Mouse (Mus musculus) c-Kit-positive CD71-positive TER-119-negative erythroid progenitor cells, embryonic 14.5 days (primary cell): ENCODE data around the gene Ankrd42.
A peak's percentile ranks its signal among the peaks of the same experiment; 100 is the strongest.

Experiments used
- DNase-seq: peaks from one replicate; pipeline ENCODE4 v3.0.0-alpha.2; 2013; ENCODE audit warnings: low read depth

Ankrd42 gene

DNA sequence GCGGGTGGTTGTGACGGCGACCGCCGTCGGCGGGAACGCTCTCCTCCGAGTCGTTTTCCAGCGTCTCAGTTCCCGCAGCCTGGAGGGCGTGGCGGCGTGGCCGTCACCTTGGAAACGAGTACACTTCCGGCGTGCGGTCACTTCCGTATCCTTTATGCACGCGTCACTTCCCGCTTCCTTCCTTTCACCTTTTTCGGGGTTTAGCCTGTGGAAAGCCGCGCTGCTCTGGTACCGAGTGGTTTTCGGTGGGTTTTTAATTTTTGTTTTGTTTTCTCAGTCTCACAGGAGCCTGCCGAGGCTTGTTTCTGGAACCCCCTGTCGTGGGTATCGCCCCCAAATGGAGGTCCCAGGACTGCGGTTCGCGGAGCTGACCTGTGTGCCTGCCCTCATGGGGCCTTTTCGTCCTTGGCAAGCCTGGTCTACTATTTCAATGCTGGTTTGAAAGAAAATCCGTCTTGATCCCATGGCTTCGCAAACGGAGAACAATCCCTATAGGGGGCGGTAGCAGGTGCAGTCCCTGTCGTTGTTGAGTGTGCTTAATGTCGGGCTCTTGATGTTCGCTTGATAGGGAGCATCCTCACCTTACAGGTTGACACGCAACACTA, at the start of gene Ankrd42:
Gene Ankrd42 (minus strand): TSS at position 122 of the 605 bp plus-strand sequence.
- peak; percentile 86 for DNase-seq

DNA sequence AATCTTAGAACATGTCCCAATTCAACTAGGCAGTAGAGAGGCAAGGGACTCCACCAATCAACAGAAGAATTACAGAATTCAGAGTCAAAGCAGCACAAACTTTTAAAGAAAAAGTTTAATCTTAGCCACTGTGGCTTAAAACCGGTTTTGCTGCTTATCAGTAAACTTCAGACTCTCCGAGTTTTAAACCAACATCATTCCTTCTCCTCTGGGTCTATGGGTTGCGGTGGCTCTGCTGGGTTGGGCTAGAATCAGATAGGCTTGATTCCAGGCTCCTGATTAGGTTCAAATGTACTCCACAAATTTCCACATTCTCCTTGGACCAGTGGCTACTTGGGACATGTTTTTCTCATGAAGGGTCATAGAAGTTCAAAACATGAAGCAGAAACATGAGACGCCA, 40.4 kb upstream of the Ankrd42 start:
- DNase-seq = no peak

DNA sequence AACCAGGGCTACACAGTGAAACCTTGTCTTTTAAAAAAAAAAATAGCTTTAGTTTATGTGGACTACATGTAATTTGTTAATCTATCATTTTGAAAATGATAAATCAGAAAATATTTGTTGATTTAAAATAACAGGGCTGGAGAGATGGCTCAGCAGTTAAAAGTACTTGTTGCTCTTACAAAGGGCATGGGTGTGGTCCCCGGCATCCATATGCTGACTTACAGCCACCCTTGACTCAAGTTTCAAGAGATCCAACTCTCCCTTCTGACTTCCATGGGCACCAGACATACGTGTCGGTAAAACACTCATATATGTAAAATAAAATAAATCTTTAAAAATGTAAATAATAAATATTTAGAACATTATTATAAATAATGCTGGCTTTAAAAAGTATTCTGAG, 38.2 kb upstream of the Ankrd42 start:
- DNase-seq = no peak

DNA sequence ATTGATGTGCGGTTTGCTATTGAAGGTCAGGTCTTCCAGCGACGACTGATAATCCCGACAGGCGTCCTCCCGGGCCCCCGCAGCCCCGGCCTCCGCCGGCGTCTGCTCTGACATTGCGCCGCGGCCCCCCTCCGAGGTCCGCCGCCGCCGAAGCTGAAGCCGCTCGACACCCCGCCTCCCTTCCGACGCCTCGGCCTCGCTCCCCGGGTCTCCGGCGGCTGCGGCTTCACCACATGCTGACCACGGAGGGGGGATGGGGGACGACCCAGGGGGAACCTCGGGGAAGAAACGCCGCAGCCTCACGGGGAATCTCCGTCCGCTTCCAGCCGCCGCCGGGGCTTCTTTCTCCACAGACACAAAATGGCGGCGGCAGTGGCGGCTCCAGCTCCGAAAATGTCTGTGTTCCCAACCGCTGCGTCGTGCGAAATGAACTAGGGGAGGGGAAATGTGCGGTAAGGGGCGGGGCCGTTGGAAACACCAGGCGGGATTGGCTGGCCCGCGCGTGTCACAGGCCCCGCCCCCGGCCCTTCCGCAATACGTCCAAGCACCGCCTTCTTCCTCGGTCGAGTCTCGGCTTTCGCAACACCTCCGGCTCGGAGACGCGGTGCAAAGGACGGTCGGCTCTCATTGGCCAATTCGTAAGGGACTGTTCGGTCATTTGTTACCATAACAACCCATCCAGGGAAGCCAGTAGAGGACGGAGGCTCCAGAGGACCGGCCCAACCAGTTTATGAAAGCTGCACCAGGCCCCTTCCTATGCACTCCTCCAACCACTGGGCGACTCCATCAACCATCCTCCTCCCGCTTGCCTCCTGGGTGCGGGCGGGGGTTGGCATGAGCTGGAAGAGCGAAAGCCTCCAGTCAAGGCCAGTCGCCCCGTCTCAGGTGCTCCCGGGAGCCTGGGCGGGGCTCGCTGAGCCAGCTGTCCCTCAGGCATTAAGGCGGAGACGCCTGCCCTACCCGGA, 32.8 kb upstream of the Ankrd42 start, which contains the start of gene Pcf11:
Gene Pcf11 (minus strand): TSS at position 428 of the 965 bp plus-strand sequence.
- DNase-seq = peak; percentile 91

DNA sequence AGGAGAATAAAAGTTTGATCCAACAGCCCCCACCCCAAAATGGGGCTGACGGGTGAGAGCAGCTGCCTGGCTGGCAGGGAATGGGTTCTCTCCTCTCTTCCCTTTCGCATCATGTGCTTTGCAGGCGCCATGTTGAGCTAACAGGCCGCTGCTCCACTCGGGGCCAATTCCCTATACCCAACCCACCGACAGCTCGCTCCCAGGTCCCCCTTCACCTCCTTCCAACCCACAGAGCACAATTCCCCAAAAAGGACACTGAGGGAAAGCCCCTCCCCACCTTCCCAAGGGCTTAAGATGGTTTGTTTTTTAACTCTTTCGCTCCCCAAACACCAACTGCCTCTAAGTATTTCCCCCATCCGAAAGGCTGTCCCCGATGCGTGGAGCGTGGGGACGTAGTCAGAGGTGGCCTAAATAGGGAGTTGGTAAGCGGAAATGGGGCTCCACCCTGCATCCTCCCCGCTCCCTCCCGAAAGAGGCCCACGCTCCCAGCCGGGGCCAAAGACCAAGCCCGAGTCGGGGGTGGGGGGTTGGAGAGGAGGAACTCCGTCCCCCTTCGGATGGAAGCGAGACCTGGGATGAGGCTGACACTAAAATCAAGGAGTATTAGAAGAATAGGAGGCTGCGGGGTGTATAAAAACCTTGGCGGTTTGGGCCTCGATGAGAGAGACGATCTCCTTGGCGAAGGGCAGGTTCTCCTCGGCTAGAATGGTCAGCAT, 32.0 kb upstream of the Ankrd42 start:
- DNase-seq = no peak

DNA sequence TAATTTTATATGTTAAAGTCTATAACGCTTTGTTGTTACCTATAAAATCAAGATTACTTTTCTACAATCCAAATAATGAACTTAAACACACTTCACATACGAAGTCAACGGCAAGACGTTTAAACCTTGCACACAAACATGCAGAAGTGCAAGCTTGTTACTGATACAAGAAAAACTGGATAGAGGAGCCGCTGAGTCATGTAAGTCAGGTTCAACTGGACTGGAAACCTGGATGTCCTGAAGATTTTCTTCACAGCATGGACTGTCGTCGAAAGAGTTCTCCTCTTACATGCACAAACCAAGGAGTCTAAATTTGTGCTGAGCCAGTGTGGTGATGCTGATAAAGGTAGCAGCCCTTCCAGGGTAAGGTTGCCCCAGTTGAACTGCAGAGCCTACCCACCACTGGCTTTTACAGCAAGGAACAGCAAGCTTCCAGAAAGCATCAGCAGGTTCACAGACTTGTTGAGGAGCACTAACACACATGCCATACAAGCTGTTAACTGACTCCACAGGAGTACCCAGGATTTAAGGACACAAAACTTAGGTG, 29.4 kb upstream of the Ankrd42 start:
- no peak for DNase-seq

DNA sequence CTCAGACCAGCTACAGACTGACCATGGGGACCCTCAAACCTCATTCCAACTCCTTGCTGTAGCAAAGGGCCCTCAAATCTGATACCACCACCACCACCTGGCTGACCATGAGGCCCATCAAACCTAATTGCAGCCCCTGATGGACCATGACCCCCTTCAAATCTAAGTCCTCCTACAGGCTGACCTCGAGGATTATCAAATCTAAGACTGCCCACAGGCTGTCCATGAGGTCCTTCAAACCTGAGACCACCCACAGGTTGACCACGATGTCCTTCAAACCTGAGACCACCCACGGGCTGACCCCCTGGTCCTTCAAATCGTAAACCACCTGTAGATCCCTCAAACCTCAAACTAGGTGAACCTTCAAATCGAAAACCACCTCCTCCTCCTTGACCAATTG, 21.1 kb upstream of the Ankrd42 start:
- no peak for DNase-seq

DNA sequence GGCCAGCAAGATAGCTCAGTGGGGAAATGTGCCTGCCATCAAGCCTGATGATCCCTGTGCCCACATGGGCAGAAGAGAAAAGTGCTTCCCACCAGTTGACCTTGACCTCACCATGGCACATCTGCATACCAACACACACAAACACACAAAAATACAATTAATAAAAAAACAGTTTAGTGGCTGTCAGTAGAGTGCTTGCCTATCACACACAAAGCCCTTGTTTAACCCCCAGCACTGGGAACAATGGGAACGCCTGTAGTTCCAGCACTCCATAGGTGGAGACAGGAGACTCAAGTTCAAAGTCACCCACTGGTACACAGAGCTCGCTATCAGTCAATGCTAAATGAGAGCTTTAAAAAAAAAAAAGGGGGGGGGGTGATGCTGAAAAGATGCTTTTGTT, 19.4 kb upstream of the Ankrd42 start:
- no peak for DNase-seq

DNA sequence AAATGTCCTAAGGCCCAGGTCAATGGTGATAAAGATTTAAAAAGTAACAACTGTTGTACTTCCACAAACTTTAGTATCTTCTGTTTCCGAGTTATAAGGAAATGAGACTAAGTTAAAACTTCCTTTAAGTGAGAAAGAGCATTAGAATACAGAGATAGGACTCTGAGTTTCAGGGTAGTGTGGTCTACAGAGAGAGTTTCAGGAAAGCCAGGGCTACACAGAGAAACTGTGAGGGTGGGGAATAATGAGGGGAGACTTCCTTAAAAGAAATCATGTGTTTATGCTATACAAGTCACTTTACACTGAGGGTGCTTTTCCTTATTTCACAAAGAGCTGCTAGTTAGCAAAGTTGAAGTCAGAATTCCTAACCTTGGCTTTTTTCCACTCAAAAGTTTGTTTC, 16.4 kb upstream of the Ankrd42 start:
- no peak for DNase-seq

DNA sequence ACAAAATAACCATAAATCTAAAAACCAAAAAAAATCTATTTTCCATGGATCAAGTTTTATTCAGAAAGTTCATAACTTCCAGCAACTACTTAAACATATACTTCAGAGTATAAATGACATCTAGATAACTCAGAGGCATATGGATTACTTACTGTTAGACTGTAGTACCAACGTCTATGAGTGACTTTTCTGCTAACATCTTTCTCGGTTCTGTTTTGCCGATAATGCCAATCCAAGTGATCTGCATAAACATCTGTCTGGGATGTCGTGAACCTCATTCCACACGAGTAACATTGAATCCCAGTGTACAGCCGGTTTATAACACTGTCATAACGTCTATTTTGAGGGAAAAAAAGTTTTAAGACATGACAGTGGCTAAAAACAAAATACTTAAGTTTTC, 10.8 kb upstream of the Ankrd42 start:
- no peak for DNase-seq

DNA sequence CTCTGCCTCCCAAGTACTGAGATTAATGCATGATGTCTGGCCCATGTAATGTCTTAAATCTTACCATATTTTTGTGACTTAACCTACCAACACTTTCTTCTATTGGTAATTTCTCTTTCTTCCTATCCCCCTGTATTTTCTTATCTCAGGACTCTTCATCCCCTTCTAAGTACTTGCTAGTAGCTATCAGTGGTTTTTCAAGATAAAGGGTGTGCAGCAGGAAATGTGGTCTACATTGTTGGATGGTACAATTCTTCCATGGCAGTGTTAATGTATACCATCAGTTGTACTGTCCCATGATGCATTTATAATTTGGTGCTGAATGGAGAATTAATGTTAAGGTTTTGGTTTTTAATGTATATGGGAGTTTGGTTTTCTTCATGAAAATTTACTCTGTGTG, 5.4 kb upstream of the Ankrd42 start:
- no peak for DNase-seq

DNA sequence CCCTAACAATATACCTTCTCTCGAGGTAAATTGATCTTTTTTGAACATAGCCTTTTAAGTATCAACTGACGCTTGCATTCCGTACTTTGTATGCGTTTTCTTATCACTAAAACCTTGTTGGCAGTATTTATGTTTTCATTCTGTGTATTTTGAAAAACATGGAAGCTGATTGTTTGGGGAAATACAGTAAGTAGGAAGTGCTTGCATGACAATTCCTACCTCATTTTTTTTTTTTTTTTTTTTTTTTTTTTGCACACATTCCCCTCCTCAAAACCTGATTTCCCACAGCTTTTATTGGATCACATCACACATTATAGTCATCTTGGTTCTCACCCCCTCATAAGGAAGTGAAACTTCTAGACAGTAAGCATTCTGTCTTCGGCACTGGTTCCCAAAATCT, 1.1 kb upstream of the Ankrd42 start:
- no peak for DNase-seq

DNA sequence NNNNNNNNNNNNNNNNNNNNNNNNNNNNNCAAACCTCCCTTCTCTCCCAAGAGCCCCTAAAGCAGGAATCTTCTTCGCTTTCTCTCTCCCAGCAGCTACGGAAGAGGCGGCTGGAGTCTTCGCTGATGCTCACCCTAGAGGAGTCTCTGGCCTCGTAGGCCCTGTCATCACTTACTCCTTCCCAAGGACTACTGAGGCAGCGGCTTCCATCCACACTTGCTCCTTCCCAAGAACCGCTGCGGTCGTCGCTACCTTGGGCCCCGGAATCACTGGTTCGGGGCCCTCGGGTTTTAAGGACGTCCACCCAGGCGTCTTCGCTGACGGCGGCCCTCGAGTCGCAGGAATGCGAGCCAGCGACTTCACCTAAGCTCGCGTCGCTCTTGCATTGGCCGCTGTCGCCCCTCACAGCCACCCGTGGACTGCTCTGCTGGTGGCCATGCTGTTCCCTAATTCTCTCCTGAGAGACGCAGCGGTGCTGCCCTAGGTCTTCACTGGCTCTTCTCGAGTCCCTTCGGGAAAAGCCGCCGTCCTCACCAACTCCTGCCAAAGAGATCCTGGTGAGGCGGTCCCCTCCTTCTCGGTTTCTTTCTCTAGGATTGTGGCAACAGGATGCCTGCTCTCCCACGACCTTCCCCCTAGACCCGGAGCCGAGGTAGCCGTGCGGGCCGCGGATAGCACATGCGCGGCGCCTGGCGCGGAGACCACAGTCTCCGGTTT, 489 bp downstream of the Ankrd42 start:
- no peak for DNase-seq

DNA sequence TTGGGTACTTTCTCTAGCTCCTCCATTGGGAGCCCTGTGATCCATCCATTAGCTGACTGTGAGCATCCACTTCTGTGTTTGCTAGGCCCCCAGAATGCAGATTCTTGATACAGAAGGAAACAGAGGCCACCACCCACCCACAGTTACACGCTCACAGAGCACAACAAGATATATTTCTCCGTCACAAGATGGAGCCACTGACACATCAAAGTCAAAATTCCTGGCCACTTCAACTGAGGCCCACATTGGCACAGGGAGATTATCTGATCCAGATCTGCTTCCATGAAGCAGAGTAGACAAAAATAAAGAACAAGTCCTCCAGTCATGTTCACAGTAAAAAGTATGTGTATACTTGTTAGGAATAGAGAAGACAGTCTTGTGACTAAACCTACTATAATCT, 6.8 kb downstream of the Ankrd42 start:
- no peak for DNase-seq

DNA sequence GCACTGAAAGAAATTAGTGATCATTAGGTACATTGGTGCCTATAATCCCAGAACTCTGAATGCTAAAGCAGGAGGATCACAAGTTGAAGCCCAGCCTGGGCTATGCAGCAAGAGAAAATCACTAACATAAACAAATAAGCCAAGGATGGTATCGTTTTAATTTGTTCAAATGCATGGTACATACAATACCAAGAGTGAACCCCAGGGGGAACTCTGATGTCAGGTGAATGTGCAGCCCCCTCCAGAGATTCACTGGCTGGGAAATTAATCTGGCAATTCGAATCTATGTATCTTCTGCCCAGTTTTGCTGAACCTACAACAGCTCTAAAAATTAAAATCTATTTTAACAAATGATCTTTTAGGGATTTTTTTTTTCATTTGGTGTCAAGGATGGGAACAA, 12.5 kb downstream of the Ankrd42 start:
- DNase-seq = no peak

DNA sequence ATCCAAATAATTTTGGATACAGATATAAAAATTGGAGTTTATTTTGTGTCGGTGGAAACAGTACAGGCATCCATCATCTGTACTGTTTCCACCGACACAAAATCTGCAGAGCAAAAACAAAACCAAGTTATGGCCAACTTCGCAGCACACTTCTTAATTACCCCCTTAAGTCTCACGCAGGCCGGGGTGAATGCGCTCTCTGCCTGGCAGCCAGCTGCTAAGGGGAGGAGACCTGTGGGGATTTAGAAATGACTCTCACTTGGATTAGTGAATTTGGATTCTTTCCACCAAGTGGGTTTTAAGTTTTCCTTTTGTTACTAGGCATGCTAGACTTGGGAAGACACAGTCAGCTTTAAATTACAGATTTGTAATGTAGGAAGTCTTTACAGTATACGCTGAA, 26.1 kb downstream of the Ankrd42 start:
- DNase-seq = no peak

DNA sequence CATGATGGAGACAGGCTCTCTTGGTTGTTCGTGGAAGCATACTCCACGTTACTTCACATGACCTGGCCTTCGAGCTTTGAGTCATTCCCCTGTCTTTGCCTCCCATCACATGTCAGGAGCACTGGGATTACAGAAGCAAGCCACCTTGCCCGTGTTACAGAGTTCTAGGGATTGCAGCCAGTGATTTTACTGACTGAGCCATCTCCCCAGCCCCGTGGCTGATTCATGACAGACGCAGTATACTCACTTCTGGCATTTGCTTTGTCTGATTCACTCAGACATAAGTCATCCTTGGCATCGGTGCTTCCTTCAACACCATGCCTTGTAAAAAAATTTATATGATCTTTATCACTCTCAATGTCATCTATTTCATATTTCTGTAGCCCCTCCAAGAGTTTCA, 32.0 kb downstream of the Ankrd42 start:
- no peak for DNase-seq

DNA sequence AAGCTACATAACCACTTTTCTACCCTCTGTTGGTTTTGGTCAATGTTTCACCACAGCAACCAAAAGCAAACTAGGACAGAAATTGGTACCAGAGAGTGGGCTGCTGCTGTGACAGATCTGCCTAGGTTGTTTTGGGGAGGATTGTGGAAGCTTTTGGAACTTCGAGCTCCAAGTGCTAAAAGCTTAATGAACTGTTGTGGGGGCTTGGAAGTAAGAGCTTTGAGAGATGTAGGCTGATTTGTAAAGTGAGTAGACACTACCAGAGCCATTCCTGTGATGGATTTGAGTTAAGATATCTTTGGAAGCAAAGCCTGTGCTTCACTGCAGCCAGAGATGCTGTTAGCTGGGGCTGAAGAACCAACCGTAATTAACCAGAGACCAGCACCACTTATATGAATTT, 46.1 kb downstream of the Ankrd42 start:
- no peak for DNase-seq

DNA sequence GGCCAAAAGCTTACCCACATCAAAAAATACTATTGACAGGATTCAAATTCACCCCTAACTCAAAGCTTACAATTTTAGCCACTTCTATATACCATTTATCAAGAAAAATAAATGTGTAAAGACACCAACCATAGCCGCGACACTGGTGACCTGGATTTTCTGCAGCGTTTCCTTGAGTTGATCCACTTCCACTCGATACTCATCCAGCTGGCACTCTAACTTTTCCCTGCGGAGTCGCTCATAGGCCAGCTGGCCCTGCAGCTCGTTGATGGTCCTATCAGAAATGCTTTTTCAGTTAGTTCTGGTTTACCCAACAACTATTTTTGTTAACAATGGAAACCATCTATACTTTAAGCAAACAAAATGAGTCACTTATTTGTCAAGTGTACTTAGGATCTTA, 47.0 kb downstream of the Ankrd42 start:
- no peak for DNase-seq

DNA sequence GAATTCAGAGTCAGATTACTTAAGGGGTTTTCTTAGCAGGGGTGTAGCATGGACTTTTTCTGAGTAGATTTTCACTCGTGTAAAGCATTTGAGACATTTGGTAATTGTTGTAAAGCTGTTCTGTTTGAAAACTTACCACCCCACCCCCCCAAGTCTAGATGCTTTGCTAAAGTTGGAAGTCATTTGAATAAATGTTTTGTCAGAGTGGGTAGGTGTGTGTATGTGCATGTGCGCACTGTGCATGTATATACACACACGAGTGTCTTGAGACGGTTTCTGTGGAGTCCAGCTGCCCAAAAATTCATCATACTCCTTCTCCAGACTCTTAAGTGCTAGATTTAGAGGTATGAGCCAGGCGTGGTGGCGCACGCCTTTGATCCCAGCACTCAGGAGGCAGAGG, 53.4 kb downstream of the Ankrd42 start:
- DNase-seq = no peak

DNA sequence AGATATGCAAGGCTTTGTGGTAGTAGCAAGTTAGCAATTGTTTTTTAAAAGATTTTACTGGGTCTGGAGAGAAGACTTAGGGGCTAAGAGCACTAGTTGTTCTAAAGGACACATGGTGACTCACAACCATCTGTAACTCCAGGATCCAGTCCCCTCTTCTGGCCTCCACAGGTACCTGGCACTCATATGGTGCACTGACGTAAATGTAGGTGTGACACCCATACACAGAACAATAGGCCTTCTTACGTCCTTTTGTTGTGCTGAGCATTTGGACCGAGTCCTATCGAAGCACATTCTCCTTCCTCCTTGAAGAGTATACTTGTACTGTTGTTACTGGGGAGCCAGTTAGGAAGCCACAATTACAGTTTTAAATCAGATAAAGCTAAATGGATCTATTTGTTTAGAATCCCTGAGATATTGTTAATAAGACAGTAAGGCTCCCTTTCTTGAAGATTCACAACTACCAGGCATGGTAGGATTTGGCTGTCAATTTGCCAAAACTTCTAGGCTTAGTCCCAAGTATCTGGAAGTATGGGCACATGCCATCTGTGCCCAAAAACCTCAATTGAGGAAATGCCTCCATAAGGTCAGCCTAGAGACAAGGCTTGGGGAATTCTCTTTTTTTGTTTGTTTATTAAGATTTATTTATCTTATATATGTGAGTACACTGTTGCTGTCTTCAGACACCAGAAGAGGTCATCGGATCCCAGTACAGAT, 56.3 kb downstream of the Ankrd42 start:
- DNase-seq = no peak
